Mouse (Mus musculus): ENCODE data around the gene Olfr1290. TPM values are rescaled to one million over a fixed set of nuclear protein-coding genes. Genes with fewer than 3 reads are reported as not detected.

Gene Olfr1290
- 0.24 and 0.60 TPM in 2 replicates for polyA plus RNA-seq (2015; fragmentation: Nextera tagmentation; extraction: Ambion mirVana)

GRCm38 (mm10) chr2:111493729-111494128, at the start of gene Olfr1290:
Olfr1290 (minus strand) TSS chr2:111493829.

GRCm38 (mm10) chr2:111540191-111540590, 46.6 kb upstream of the Olfr1290 start, which contains the start of gene Olfr1294:
Olfr1294 (minus strand) TSS chr2:111540291.

GRCm38 (mm10) chr2:111524903-111525302, 31.3 kb upstream of the Olfr1290 start, which contains the start of gene Olfr1293-ps:
Olfr1293-ps (plus strand) TSS chr2:111525203.

DNA sequence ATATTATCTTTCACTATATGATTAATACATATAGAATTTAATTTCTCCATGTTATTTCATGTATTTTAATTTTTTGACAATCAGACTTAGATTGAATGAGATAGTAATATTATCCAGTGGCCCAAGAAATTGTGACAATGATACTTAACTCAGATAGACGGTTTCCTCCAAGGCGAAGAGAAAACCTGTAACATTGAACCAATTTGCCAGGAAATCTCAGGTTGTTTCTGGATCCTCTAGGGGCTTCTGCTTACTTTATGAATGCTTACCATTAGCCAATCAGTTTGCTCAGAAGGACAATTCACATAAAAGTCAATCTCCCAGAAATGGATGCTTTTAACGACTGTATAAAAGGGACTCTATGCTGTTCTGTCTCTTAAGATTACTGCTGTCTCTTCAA, 3.3 kb upstream of the Olfr1290 start, which contains the start of gene Olfr1291-ps1:
Olfr1291-ps1 (plus strand) TSS at position 301 of the 400 bp plus-strand sequence.

GRCm38 (mm10) chr2:111480519-111480918, 13.1 kb downstream of the Olfr1290 start, which contains the start of gene Olfr1289:
Olfr1289 (plus strand) TSS chr2:111480819.

DNA sequence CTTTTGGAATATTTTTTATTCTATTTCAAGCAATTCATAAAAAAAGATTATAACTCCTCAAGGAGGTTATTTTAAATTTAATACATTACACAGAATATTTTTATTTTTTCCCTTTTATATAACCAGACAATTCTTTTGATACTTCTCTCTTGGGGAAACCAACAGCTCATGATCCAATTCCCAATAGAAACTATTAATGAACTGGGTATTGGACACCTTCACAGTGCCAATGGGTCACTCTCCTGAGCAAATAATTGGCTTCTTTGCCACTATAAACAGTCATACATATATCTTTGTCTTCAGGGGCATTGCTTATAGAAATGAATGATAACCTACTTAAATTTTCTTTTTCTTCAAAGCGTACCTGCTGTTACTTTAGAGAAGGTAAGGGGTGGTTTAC, 19.8 kb downstream of the Olfr1290 start, which contains the start of gene Olfr1288:
Olfr1288 (plus strand) TSS at position 301 of the 400 bp plus-strand sequence.

DNA sequence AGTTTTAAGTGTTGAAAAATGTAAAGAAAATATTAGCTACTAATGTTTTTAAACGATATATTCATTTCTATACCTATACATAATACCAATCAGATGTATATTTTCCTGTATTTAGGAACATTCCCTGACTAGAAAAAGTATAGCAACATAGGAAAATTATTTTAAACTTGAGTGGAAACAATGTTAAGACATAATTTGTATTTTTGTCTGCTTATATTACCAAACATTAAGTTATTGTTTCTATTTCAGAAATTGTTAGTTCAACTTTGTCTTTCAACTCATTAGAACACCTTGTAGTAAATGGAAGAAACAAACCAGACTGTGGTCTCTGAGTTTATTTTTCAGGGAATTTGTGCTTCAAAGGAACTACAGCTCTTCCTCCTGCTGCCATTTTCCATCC, 44.8 kb downstream of the Olfr1290 start, which contains the start of gene Olfr1287:
Olfr1287 (plus strand) TSS at position 301 of the 400 bp plus-strand sequence.

Other genes starting within 250 kb of the Olfr1290 start
- gene Olfr1276, start 239.3 kb downstream of the Olfr1290 start, polyA plus RNA-seq (2015; fragmentation: Nextera tagmentation; extraction: Ambion mirVana), result not detected in 2 replicates
- gene Olfr1277, start 219.7 kb downstream of the Olfr1290 start, polyA plus RNA-seq (2015; fragmentation: Nextera tagmentation; extraction: Ambion mirVana), result not detected in 2 replicates
- not detected in 2 replicates for gene Olfr1278, start 203.7 kb downstream of the Olfr1290 start, polyA plus RNA-seq (2015; fragmentation: Nextera tagmentation; extraction: Ambion mirVana)
- not detected in 2 replicates for gene Olfr1279, start 193.2 kb downstream of the Olfr1290 start, polyA plus RNA-seq (2015; fragmentation: Nextera tagmentation; extraction: Ambion mirVana)
- gene Olfr1280, start 179.8 kb downstream of the Olfr1290 start, polyA plus RNA-seq (2015; fragmentation: Nextera tagmentation; extraction: Ambion mirVana), result not detected in 2 replicates
- gene Olfr1281, start 167.3 kb downstream of the Olfr1290 start, polyA plus RNA-seq (2015; fragmentation: Nextera tagmentation; extraction: Ambion mirVana), result not detected in 2 replicates
- not detected in 2 replicates for gene Olfr1282, start 157.8 kb downstream of the Olfr1290 start, polyA plus RNA-seq (2015; fragmentation: Nextera tagmentation; extraction: Ambion mirVana)
- not detected in 2 replicates for gene Olfr1283, start 127.0 kb downstream of the Olfr1290 start, polyA plus RNA-seq (2015; fragmentation: Nextera tagmentation; extraction: Ambion mirVana)
- not detected in 2 replicates for gene Olfr1284, start 118.3 kb downstream of the Olfr1290 start, polyA plus RNA-seq (2015; fragmentation: Nextera tagmentation; extraction: Ambion mirVana)
- not detected in 2 replicates for gene Olfr1286, start 70.7 kb downstream of the Olfr1290 start, polyA plus RNA-seq (2015; fragmentation: Nextera tagmentation; extraction: Ambion mirVana)
- not detected in 2 replicates for gene Olfr1287, start 44.7 kb downstream of the Olfr1290 start, polyA plus RNA-seq (2015; fragmentation: Nextera tagmentation; extraction: Ambion mirVana)
- gene Olfr1288, start 19.7 kb downstream of the Olfr1290 start, polyA plus RNA-seq (2015; fragmentation: Nextera tagmentation; extraction: Ambion mirVana), result not detected in 2 replicates
- gene Olfr1289, start 13.0 kb downstream of the Olfr1290 start, polyA plus RNA-seq (2015; fragmentation: Nextera tagmentation; extraction: Ambion mirVana), result not detected in 2 replicates
- not detected in 2 replicates for gene Olfr1291-ps1, start 3.4 kb upstream of the Olfr1290 start, polyA plus RNA-seq (2015; fragmentation: Nextera tagmentation; extraction: Ambion mirVana)
- not detected in 2 replicates for gene Olfr1293-ps, start 31.4 kb upstream of the Olfr1290 start, polyA plus RNA-seq (2015; fragmentation: Nextera tagmentation; extraction: Ambion mirVana)
- not detected in 2 replicates for gene Olfr1294, start 46.5 kb upstream of the Olfr1290 start, polyA plus RNA-seq (2015; fragmentation: Nextera tagmentation; extraction: Ambion mirVana)
- gene Olfr1295, start 75.9 kb upstream of the Olfr1290 start, polyA plus RNA-seq (2015; fragmentation: Nextera tagmentation; extraction: Ambion mirVana), result not detected in 2 replicates
- not detected in 2 replicates for gene Olfr1297, start 132.7 kb upstream of the Olfr1290 start, polyA plus RNA-seq (2015; fragmentation: Nextera tagmentation; extraction: Ambion mirVana)
- not detected in 2 replicates for gene Olfr1298, start 155.4 kb upstream of the Olfr1290 start, polyA plus RNA-seq (2015; fragmentation: Nextera tagmentation; extraction: Ambion mirVana)
- gene Olfr1299, start 167.6 kb upstream of the Olfr1290 start, polyA plus RNA-seq (2015; fragmentation: Nextera tagmentation; extraction: Ambion mirVana), result not detected in 2 replicates